Mouse (Mus musculus) limb, embryonic 12.5 days (tissue): ENCODE measurements around the gene Vat1l. TPM values are rescaled to one million over a fixed set of nuclear protein-coding genes. Genes with fewer than 3 reads are reported as not detected.

Experiments used
- ATAC-seq: fragments of 200-750 bp; cut with Nextera tagmentation; 2 replicates; pipeline ENCODE4 v1.8.0; 2017; ENCODE audit warnings: low read depth, moderate TSS enrichment; ENCODE audit not compliant: insufficient number of reproducible peaks, insufficient read depth, low FRiP score, low TSS enrichment
- H3K27ac ChIP-seq: fragments of 300-500 bp; sonication (generic); 2 replicates; pipeline ENCODE4 v1.5.1; 2016; ENCODE audit warnings: mild to moderate bottlenecking, moderate library complexity
- H3K27me3 ChIP-seq: fragments of 300-500 bp; sonication (generic); 2 replicates; pipeline ENCODE4 v1.6.1; 2016; ENCODE audit warnings: mild to moderate bottlenecking, moderate library complexity
- H3K36me3 ChIP-seq: fragments of 300-500 bp; sonication (generic); 2 replicates; pipeline ENCODE4 v1.6.1; 2016; ENCODE audit warnings: mild to moderate bottlenecking, moderate library complexity
- H3K4me1 ChIP-seq: fragments of 300-500 bp; sonication (generic); replicated peaks from 2 replicates; pipeline ENCODE4 v1.6.1; 2016
- H3K4me2 ChIP-seq: fragments of 300-500 bp; sonication (generic); 2 replicates; pipeline ENCODE4 v1.6.1; 2016; ENCODE audit warnings: mild to moderate bottlenecking, moderate library complexity
- H3K4me3 ChIP-seq: fragments of 300-500 bp; sonication (generic); replicated peaks from 2 replicates; pipeline ENCODE4 v1.5.1; 2016; ENCODE audit warnings: mild to moderate bottlenecking
- H3K9ac ChIP-seq: fragments of 300-500 bp; sonication (generic); replicated peaks from 2 replicates; pipeline ENCODE4 v1.6.1; 2016; ENCODE audit warnings: mild to moderate bottlenecking, moderate library complexity
- H3K9me3 ChIP-seq: fragments of 300-500 bp; sonication (generic); 2 replicates; pipeline ENCODE4 v1.6.1; 2016; ENCODE audit warnings: mild to moderate bottlenecking, moderate library complexity
- WGBS: fragments of 180-500 bp; shearing (Covaris S2); methylation state at CpG from one replicate; pipeline ENCODE4 v1.1.7; 2016; 5-methylcytosine and 5-hydroxymethylcytosine counted together
- polyA plus RNA-seq: library from polyadenylated mRNA; unstranded; fragments of >200 nt; fragmentation: Nextera tagmentation; extraction: Ambion mirVana; gene quantifications from 2 replicates; pipeline ENCODE4 v1.2.1, GENCODE M21; 2016

The Vat1l gene
- polyA plus RNA-seq, 1 experiment from 2014 or later: 2.9 TPM

DNA sequence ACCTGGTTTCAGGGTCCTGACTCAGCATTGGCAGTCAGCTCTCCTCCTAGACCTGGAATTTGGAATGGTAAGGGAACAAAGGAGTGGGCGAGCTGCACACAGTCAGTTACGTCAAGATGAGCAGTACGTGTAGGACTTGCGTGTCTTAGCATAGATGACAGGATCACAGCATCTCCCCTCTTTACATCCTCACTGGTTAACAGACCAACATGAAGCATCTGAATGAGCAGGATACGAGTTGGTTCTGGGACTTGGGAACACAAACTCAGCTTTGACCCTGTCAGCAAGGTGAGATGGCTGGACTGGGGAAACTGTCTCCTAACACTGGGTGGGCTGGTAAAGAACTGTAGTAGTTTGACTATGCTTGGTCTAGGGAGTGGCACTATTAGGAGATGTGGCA, 193.9 kb downstream of the Vat1l start:
- 96% methylated on average over 5 of the region's 5 CpGs for WGBS
- H3K4me2 ChIP-seq: no peak overlapping the region
- H3K4me3 ChIP-seq: no peak overlapping the region
- no peaks in the 10 kb centered on the region for H3K36me3 ChIP-seq
- ATAC-seq: no peak
- H3K4me1 ChIP-seq: no peaks in the 10 kb centered on the region
- no peak overlapping the region for H3K9ac ChIP-seq
- no peaks in the 10 kb centered on the region for H3K27me3 ChIP-seq
- no peak overlapping the region for H3K27ac ChIP-seq
- no peaks in the 10 kb centered on the region for H3K9me3 ChIP-seq

DNA sequence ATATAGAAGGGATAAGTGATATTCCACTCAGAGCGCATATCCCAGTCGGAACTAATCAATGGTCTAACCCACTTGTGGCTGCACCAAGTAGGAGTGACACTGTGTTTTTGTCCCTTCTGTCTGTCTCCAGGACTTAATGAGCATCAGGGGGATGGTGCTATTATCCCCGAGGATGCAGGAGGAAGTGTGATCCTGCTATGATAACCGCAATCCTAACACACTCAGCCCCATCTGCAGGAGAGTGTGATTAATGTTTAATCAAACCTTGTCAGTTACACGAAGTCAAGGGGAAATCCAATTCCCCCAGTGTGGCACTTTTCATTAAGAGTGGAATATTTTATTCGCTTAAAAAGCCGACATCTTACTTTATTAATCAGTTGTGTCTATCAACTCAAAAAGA, 196.3 kb downstream of the Vat1l start:
- no peaks in the 10 kb centered on the region for H3K36me3 ChIP-seq
- no peaks in the 10 kb centered on the region for H3K4me1 ChIP-seq
- H3K9ac ChIP-seq: no peak overlapping the region
- H3K27me3 ChIP-seq: no peaks in the 10 kb centered on the region
- no peak overlapping the region for H3K27ac ChIP-seq
- no peak overlapping the region for H3K4me2 ChIP-seq
- WGBS: 77% methylated on average over 7 of the region's 7 CpGs
- H3K4me3 ChIP-seq: no peak overlapping the region
- no peak for ATAC-seq
- H3K9me3 ChIP-seq: no peaks in the 10 kb centered on the region

DNA sequence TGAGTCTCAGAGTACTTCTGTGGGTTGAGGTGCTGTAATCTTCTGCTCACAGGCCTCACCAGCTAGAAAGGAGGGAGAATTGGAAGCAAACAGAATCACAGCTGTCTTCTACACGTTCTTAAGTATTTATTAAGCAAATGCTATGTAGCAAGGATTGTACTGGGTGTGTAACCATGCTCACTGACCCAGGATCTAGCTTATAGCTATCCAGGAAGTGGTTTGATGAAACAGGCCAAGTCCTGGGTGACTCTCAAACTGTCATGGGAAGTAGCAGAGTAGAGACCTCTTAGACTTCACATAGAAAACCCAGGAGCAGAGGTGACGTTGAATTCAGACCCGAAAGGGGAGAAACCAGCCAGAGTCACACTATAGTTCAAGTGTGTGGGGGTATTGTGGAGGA, 206.0 kb downstream of the Vat1l start:
- no peak overlapping the region for H3K4me2 ChIP-seq
- no peak overlapping the region for H3K9ac ChIP-seq
- H3K27me3 ChIP-seq: no peaks in the 10 kb centered on the region
- H3K36me3 ChIP-seq: no peaks in the 10 kb centered on the region
- ATAC-seq: no peak
- H3K27ac ChIP-seq: no peak overlapping the region
- WGBS: 73% methylated on average over 3 of the region's 3 CpGs
- H3K9me3 ChIP-seq: no peaks in the 10 kb centered on the region
- H3K4me3 ChIP-seq: no peak overlapping the region
- no peaks in the 10 kb centered on the region for H3K4me1 ChIP-seq

DNA sequence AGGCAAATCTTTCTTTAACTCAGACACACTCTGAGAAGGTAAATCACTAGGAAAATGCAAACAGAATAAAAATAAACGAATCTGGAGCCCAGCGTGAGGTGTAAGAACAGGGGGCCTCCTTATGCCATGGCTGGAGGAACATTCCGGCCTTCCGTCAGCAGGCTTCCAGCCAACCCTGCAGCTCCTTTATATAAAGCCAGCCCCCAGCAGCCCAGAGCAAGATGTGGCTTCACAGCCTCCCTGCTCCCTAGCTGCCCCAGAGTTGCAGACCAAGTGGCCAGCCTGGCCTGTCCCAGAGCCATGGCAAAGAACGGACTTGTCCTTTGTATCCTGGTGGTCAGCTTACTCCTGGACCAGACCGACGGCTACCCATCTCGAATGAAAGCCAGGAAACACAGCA, 212.4 kb downstream of the Vat1l start, which contains the start of gene Clec3a:
TSS of gene Clec3a (plus strand) at position 301 of the 400 bp plus-strand sequence.
- no peak for ATAC-seq
- WGBS: 80% methylated on average over 8 of the region's 8 CpGs
- H3K4me1 ChIP-seq: no peaks in the 10 kb centered on the region

DNA sequence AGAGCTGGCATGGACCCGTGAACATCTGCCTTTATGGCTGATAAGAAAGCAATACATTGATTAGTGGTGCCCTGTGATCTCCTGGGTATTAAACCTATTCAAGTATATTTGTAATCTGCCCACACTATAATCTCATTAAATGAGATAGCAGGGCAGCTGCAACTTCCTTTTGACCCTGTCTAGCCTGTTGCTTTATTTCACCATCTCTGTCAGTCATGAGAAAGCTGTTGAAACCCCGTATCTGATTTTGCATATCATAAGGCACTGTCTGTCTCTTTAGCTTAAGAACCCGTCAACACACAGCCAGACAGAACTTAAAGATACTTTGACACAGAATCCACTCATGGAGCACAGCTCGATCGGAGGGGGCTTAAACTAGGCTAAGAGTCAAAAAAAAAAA, 213.1 kb downstream of the Vat1l start:
- Histone ChIP-seq H3K4me3 (no peak overlapping the region), H3K36me3 (no peaks in the 10 kb centered on the region), H3K27me3 (no peaks in the 10 kb centered on the region), H3K9ac (no peak overlapping the region), H3K4me1 (no peaks in the 10 kb centered on the region), H3K9me3 (no peaks in the 10 kb centered on the region), H3K4me2 (no peak overlapping the region), H3K27ac (no peak overlapping the region)
- ATAC-seq: no peak
- 85% methylated on average over 5 of the region's 5 CpGs for WGBS

More for the DNA sequence above, 212.4 kb downstream of the Vat1l start, which contains the start of gene Clec3a:
- no peaks in the 10 kb centered on the region for H3K27me3 ChIP-seq
- H3K27ac ChIP-seq: no peak within 1 kb of the TSS
- no peak within 1 kb of the TSS for H3K9ac ChIP-seq
- H3K4me3 ChIP-seq: no peak within 1 kb of the TSS
- H3K36me3 ChIP-seq: no peaks in the 10 kb centered on the region
- H3K9me3 ChIP-seq: no peaks in the 10 kb centered on the region
- H3K4me2 ChIP-seq: no peak within 1 kb of the TSS

DNA sequence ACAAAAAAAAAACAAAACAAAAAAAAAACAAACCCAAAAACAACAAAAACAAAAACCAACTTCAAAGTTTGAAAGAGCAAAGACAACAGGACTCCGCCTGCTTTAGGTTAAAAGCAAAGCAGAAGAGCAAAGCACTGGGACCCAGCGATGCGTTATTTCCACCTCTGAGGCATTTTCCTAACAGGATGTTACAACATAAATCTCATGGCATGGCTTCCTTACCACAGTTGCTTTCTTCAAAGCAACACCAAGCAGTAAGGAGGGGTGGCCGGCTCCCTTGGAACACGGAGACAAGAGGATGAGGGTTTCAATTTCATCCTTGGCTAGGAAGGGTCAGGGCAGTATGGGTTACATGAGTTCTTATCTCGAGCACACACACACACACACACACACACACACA, 213.5 kb downstream of the Vat1l start:
- Histone ChIP-seq H3K27ac (no peak overlapping the region), H3K9me3 (no peaks in the 10 kb centered on the region), H3K27me3 (no peaks in the 10 kb centered on the region), H3K36me3 (no peaks in the 10 kb centered on the region), H3K4me2 (no peak overlapping the region), H3K4me3 (no peak overlapping the region), H3K9ac (no peak overlapping the region), H3K4me1 (no peaks in the 10 kb centered on the region)
- WGBS: 68% methylated on average over 6 of the region's 6 CpGs
- ATAC-seq: no peak

DNA sequence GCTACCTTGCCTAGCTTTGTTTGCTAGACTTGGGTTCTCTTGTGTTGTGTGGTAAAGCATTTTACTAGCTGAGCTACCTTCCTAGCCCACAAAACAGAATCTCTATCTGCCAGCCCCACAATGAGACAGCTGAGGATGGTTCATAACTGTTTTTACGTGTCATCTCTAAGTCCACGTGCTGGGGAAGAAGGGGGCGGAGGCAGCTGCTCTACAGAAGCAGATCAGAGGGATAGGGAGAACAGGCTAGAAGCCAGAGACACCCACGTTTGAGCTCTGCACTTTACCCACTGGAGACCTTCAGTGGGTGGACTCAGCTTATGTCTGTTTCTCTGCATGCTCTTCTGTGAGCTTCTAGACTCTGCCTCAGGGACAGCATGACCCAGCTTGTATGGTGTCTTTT, 216.1 kb downstream of the Vat1l start:
- Histone ChIP-seq H3K4me1 (no peaks in the 10 kb centered on the region), H3K9ac (no peak overlapping the region), H3K36me3 (no peaks in the 10 kb centered on the region), H3K27me3 (no peaks in the 10 kb centered on the region), H3K4me3 (no peak overlapping the region), H3K9me3 (no peaks in the 10 kb centered on the region), H3K4me2 (no peak overlapping the region), H3K27ac (no peak overlapping the region)
- 76% methylated on average over 4 of the region's 4 CpGs for WGBS
- ATAC-seq: no peak

Other genes starting within 250 kb of the Vat1l start
- 9.5 and 14.8 TPM in 2 replicates for gene Nudt7, start 72.1 kb upstream of the Vat1l start, polyA plus RNA-seq
- gene Clec3a, start 212.5 kb downstream of the Vat1l start, polyA plus RNA-seq: not detected in 2 replicates
- gene Wwox, start 234.0 kb downstream of the Vat1l start, polyA plus RNA-seq: 10.2 TPM in 2 replicates